Mouse (Mus musculus) mouse trophoblast stem cell (cell line): ENCODE measurements at regions not wholly inside any gene's neighbourhood (a gene's known extent, or its start where the extent isn't known, plus 50 kb on each side); places are given as distances from the start of the nearest gene placed in this dataset.

Experiments
- in situ Hi-C, 2 experiments: fragments of 300-500 bp; cut with MseI, MboI; formaldehyde crosslinking; loops; 2 replicates in 1 of 2; 3 replicates in 1 of 2; pipeline ENCODE4 v1.15.1; 2025

GRCm38 (mm10) chr17:85932360-85933132, 212.4 kb downstream of the Srbd1 start:
- in situ Hi-C loops, result no loop called here

DNA sequence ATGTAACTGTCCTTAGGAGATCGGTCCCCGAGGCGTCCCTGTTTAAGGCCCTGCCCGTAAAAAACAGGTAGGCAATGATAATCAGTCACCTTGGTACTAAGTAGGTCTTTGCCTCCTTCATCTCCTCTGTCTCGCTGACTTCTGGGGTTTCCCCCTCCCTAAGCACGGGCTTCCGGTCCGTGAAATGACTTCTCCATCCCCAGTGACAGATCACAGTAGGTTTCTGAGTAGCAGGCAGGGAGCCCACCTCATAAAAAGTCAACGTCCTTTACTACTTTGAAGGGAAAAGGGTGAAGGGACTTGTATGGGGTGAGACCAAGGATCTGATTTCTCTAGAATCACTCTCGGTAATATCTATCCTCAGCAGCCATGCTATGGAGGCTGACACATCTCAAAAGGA, 213.0 kb downstream of the Srbd1 start:
- in situ Hi-C loops, result no loop called here

DNA sequence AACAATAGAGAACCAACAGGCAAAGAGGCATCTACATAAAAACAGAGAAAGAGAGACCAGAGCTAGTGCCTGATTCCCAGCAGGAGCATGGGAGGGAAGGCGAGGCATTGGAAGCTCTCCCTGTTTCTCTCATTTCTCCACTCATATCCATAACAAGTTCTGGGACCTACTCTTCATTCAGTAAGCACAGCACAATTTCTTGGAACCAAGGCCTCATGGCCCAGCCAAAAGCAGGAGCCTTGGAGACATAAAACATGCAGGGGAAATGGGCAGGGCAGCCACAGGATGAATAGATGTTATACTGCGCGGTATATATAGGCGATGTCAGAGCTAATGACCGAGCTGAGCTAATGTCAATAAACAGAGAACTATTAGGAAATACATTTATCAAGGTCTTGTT, 214.2 kb downstream of the Srbd1 start:
- in situ Hi-C loops, result no loop called here

- in situ Hi-C loops, result no loop called here
These were observed 214.6 kb downstream of the Srbd1 start for GRCm38 (mm10) chr17:85930331-85930730.

DNA sequence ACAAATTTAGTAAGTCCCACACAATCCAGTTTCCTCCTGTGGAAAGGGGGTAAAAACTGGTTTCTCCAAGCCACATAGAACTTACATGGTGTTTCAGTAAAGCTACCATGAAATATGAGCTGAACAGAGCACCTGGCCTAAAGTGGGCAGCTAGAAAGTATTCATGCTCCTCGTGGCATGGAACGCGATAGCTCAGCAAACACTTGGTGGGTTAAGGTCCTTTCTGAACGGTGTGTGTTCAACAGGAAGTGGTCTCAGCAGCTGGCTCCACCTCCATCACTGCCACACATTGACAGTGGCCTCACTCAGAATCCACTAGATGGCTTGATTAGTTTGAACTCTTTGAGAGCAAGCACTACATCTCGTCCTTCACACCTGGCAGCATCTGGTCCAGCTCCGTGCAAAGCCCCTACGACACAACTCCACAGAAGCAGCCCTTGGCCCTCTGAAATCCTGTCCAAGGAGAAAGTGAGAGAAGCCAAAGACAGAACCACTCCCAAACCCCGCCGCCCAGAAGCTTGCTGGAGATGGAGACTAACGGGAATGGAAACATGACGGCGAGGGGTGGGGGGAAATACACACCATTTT, 215.2 kb downstream of the Srbd1 start:
- in situ Hi-C loops, result no loop called here

DNA sequence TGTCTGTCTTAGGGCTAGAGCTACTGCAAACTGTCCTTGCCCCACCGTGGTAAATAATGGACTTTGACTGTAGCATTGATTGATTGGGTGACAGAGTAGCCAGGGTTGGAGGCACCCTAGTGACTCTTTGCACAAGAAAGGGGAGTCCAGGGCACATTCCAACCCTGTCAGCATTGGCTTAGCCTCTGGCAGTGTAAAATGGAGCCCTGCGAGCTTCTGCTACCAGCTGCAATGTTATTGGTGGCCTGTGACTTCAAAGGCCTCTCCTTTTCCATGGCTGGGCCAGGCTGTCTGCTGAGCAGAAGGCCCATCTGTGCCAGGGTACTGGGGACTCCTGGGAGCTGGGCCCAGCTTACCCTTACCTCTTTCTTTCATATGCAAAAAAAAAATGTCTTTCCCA, 216.4 kb downstream of the Srbd1 start:
- in situ Hi-C loops, result no loop called here

GRCm38 (mm10) chr17:85927261-85927660, 217.7 kb downstream of the Srbd1 start:
- in situ Hi-C loops, result no loop called here

GRCm38 (mm10) chr17:85926044-85926443, 218.9 kb downstream of the Srbd1 start:
- in situ Hi-C loops, result no loop called here

- in situ Hi-C loops, result no loop called here
These were observed 223.7 kb downstream of the Srbd1 start for GRCm38 (mm10) chr17:85921219-85921673.

DNA sequence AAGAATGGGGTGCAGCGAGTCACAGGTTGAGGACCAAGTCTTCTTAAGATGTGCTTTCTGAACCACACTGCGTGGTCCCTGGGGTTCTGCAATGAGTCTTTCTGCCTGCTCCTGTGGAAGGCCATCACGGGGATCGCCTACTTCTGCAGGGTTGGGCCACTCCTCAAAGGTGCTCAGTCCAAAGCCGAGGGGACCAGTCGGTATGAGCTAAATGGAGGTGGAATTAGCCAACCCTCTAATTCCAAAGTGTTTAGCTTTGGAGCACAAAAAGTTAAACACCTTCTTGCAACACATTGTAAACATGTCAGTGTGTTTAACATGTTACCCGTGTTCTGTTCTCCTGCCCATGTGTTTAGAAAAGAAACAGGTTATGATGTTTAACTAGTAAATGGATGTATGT, 225.1 kb downstream of the Srbd1 start:
- in situ Hi-C loops, result no loop called here

DNA sequence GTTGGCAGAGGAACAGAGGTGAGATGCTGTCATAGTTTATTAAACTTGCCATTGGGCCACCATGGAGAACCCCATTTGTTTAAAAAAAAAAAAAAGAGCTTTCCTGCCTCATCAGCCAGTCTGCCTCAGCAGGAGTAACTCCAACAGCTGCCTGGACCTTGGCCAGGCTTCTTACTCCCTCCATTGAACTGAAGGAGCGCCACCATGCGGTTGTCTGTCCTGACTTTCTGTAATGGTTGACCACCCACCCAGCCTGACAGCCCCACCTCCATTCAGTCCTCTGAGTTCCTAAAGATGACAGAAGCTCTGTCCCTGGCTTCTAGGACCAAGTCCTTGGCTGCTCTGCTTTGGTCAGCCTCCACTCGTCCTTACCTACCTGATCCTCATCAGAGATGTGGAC, 227.8 kb upstream of the Six2 start:
- in situ Hi-C loops, result no loop called here

DNA sequence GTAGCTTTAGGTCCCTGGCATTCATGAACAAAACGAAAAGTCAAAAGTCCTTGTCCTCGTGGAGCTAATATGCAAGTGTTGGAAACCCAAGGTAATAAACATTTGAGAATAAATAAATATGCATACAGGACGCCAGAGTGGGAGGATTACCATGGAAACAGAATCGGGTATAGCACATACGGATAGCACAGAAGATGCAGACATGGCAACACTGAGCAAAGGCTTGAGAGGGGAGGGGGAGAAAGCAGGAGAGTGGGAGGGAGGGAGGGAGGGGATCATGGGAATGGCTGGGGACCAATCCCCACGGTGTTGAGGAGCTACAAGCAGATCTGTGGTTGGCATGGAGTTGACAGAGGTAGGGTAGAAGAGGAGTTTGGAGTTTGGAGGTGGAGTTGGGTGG, 226.0 kb upstream of the Six2 start:
- in situ Hi-C loops, result no loop called here

GRCm38 (mm10) chr17:85908709-85909108, 220.6 kb upstream of the Six2 start:
- in situ Hi-C loops, result no loop called here

DNA sequence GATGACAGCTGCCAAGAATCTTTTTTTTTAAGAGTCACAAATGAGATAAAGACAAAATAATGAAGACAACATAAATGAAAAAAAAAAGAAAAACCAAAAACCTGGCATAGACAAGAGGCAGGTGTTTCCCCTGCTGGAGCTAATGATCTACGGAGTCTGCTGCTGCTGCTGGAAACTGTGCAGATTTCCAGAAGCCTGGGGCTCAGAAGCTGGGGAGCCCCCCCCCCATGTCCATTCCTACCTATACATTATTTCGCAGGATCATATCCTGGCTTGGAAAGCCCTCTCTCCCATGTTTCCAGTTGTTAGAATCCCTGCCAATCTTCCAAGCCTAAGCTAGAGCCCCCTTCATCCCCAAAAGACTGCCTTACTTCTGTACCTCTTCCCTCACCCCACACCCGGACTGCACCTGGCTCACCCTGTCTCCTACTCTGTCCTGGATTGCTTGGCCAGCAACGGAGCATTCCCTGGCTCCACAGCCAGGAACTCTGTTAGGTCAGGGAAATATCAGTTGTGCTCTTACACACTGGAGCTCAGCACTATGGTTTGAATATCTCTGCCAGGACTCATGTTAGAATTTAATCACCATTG, 218.6 kb upstream of the Six2 start:
- in situ Hi-C loops, result no loop called here

DNA sequence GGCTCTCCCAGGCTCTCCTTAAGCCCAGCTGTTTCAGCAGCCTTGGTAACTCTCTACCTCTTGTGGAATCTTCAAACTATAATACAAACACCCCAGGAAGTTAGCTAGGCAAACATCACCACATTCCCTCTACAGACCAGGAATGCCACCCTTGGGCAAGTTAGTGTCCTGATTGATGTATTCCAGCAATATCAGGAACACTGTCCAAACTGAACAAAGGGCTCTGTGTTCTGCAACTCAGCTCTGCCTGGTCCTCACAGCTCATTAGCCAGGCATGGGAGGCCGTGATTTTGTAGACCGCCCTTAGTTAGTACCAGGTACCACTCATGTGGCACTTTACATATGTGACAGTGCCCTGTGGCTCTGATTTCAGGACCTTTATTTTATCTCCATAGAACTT, 214.5 kb upstream of the Six2 start:
- in situ Hi-C loops, result no loop called here

- in situ Hi-C loops, result no loop called here
These were observed 211.0 kb upstream of the Six2 start for GRCm38 (mm10) chr17:85899096-85899495.

DNA sequence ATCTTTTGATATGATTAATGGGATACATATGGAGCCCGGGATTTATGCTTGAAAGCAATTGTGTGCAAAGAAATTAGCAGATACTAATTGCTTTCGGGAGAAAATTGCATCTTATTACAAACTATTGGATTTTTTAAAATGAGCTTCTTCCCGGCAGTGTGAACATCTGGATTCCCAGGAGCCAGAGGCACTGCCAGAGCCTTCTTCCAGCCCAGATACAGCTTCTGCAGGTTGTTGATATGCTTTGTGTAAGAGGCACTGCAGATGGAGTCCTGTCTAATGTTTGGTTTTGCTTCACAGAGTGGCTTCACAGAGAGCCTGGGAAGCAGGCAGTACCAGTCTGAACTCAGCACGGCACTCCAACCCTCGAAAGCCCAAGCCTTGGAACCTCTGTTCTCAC, 207.9 kb upstream of the Six2 start:
- in situ Hi-C loops, result no loop called here

DNA sequence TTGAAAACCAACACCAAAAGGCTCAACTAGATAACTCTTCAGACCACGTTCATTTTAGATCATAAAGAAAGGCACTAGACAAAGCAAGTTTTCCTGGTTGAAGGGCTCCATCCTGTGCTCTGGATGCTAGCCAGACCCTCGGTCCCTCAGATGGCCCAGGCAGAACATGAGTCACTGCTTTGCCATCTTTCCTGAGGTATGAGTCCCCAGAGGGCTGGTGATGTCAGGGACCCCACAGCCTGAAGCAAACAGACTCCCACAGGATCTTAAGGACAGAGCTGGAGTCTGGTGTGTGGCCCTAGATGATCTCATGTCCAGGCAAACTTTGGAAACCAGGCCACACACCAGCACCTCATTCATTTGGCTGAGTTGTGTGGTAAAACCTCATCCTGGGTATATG, 203.2 kb upstream of the Six2 start:
- in situ Hi-C loops, result no loop called here

DNA sequence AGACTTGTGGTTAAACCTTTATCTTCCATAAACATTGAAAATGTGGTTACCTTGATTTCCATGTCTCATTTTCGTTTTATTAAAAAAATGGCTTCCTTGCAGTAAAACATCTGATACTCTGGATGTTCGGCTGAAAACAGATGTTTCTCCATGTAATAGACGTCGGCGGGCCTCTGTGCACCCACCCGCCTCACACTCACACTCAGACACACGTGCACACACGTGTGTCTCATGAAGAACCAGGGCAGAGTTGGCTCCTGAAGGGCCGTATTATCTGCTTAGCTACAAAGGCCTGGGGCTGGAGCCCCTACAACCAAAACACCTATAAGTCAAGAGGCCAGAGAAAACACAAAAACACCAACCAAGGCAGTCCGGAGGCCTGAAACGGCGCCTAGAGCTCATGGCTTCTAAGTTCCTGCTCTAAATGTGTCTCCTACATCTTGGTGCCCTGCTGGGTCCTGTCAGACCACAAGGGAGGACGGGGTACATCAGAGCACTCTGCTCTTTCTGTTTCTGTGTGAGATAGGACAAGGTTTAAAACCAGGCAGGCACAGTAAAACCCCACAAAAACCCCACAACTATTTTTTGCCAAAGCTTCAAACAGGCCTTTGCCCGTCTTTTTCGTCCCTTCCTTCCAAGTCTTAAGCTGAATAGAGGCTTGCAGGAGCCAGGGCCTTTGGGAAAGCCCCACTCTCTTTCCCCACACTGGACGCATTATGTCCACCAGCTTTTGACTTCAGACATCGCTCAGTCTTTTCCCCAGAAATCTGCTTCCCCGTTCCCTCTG, 201.9 kb upstream of the Six2 start:
- in situ Hi-C loops, result loop anchor here in 1 of 2 experiments (10.0 kb wide), 1 partner anchor 175 kb away; no protein-coding TSS in a partner anchor

DNA sequence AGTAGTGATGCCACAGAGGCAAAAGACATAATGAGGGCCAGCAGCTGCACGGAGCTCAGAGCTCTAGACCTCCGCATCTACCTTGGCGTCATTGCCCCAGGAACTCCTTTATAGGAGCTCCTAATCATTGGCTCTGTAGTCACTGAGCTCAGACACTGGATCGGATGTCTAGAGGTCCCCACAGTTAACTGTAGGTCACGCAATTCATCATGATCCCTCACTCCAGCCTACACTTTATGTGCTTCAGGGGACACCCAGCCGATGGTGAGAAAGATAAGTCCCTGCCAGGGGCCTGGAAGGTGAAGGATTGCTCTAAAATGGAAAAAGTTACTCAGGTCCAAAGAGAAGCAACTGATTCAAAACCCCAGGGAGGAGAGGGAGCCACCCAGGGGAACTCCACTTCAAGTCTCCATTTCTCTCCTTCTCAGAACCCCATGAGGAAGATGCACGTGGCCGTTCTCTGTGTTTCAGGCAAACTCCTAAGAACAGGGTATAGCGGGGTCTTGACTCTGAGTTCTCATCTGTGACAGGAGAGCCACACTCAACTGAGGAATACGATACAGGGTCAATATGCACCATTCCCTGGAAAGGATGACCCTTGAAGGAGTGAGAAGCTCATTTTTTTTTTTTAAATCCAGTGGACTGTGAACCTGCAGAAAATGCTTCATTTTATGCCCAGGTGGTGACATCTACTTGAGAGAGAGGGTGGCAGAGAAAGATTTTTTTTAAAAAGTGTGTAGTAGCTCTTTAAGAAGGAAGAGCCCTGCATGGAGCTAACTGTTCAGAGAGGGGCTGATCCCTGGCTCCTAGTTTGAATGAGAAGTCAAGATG, 200.7 kb upstream of the Six2 start:
- in situ Hi-C loops, result loop anchor here in 1 of 2 experiments (10.0 kb wide), 1 partner anchor 176 kb away; no protein-coding TSS in a partner anchor

DNA sequence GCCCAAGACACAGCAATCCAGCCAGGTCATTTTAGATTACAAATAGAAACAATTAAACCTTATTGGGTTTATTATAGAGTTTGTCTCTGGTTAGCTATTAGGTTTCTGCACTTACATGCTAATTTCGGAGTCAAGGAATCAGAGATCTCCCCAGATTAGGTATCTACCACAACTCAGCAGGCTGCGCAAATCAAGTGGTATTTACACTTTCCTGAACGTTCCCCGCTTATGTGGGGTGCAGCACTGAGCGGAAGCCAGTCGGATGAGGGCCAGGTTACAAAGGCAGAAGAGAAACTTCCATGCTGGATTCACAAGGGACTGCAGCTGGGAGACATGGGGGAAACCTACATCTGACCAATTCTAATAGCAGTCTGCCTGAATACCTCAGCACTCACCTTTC, 198.6 kb upstream of the Six2 start:
- in situ Hi-C loops, result loop anchor here in 1 of 2 experiments (10.0 kb wide), 1 partner anchor 178 kb away; no protein-coding TSS in a partner anchor
